Mouse (Mus musculus) erythroblast, embryonic 14.5 days (primary cell): ENCODE results near the gene Gm10135.

Experiments used
- GATA1 ChIP-seq: IDR thresholded peaks from 2 replicates; pipeline ENCODE4 v1.6.1; 2012; ENCODE audit warnings: low read length, inconsistent platforms, mixed read lengths
- TAL1 ChIP-seq: IDR thresholded peaks from 3 replicates; pipeline ENCODE4 v1.6.1; 2012; ENCODE audit warnings: low read length, inconsistent platforms, mixed read lengths

GRCm38 (mm10) chr5:72972435-72972834 is 2.1 kb downstream of the Gm10135 start:
- TF ChIP-seq GATA1 (no peak), TAL1 (no peak)
